Mouse (Mus musculus) c-Kit-positive CD71-positive TER-119-positive erythroid progenitor cells, embryonic 14.5 days (primary cell): ENCODE measurements around the gene Cysltr2.
A peak's percentile ranks its signal among the peaks of the same experiment; 100 is the strongest.

Experiments
- DNase-seq: peaks from one replicate; pipeline ENCODE4 v3.0.0-alpha.2; 2013; ENCODE audit warnings: low spot score

The Cysltr2 gene

DNA sequence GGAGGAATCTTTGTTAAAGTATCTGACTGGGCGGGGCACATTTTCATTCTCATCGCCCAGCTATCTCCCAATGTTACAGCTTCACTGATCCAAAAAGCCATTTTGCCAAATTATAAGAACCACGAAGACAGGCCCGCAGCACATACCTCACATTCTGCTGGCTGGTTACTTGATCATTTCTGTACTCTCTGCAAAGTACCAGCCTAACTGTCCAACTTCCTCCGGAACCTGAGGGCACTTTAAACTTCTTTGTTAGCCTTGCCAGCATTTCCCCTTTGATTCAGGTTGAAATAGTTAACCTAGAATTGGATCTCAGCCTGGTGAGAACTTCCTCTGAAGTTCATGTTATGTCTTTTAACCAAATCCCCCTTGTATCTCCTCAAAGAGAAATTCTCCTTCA lies 63.8 kb downstream of the Cysltr2 start:
- DNase-seq = no peak

DNA sequence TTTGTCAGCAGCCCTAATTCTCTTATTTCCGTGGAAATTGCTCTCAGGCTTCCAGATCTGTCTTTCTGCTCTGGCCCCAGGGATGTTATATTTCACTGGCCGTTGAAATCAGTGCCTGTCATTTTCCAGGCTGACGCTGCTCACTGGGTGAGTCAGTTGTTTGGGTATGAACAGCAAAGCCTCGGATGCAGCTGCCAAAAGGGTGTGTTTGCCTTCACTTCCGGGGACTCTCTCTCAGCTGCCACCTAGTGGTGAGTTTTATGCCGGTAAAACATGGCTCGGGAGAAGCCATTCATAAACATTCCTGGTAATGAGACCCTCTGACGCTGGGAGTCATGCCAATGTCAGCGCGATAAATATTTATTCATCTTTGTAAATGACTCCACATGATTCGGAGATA lies 65.5 kb downstream of the Cysltr2 start:
- DNase-seq = peak; percentile 19

DNA sequence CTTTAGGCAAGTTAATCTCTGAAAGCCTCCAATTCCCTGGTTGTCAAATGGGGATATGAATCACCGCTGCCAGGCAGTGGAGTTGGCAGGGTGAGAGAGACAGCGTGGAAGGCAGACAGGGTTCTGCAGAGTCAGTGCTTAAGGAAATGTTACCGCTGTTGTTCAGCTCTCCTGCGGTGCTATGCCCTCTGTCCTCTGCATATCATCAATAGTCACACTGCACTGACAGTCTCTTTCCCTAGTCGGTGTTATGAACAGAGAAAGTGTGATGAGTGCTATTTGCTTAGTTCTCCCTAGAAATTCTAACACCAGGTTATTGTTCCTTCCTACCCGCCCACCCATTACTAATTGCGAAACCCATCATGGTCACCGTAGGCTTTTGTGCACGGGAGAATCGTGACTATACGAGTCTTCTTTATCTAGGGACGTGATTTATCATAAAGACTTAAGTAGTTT lies 65.9 kb downstream of the Cysltr2 start:
- DNase-seq = no peak

DNA sequence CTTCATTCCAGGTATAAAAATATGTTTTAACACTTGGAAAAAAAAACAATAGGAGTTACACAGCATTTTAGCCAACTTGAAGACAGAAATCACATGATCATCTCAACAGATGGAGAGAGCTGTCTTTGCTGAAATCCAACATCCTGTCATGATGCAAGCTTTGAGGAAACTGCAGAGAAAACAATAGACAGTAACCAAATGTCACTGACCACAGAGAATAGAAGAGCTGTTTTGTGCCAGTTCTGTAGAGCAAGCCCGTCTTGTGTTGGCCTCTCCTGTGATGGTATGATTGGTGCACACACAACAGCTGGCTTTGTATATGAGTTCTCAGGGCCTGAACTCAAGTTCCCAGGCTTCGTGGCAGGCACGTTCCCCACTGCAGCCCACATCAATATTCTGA lies 68.2 kb downstream of the Cysltr2 start:
- no peak for DNase-seq

DNA sequence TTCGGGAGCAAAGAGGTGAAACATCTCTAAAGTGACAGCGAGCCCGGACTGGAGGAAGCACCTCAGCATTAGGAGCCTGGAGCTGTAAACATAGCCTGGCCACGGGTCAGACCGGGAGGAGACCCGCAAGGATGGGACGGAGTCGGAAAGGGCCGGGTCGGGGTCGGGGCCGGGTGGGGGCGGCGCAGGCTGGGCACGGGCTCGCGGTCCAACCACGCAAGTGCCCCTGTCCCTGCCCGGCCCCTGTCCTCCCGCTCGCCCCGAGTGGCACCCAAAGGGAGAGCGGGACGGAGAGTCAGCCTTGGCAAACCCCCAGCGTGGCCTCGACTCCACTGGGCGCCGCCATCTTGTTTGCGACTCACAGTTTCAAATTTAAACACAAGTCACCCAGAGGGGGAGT lies 68.8 kb downstream of the Cysltr2 start:
- no peak for DNase-seq

DNA sequence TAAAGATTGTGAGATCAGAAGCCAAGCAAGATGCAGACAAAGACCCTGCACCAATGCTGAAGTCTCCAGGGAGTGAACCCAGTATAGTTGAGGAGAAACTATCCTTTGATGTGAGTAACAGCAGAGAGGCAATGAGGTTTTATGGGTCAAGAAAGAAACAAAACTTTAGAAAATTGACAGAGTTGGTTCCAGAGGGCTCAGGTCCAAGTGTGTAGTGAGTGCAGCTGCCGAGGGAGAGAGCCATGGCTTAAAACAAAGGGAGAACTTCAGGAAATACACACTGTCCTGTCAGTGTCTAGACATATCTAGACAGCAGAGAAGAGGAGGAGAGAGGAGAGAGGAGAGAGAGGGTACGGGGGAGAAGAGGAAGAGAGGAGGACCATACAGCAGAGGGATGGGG lies 72.8 kb downstream of the Cysltr2 start:
- DNase-seq = no peak
